Mouse (Mus musculus) liver, embryonic 15.5 days (tissue): Measurements from ENCODE around the gene Kcnn3. TPM values are rescaled to one million over a fixed set of nuclear protein-coding genes. Genes with fewer than 3 reads are reported as not detected.

ENCODE experiments used
- ATAC-seq: fragments of 200-750 bp; cut with Nextera tagmentation; 2 replicates; pipeline ENCODE4 v1.8.0; 2017; ENCODE audit warnings: moderate number of reproducible peaks, mild to moderate bottlenecking, moderate library complexity; ENCODE audit not compliant: insufficient read depth
- H3K27ac ChIP-seq: fragments of 300-500 bp; sonication (generic); replicated peaks from 2 replicates; pipeline ENCODE4 v1.5.1; 2015; ENCODE audit warnings: mild to moderate bottlenecking, inconsistent platforms
- H3K27me3 ChIP-seq: fragments of 300-500 bp; sonication (generic); 2 replicates; pipeline ENCODE4 v1.6.1; 2015; ENCODE audit warnings: mild to moderate bottlenecking, inconsistent platforms
- H3K36me3 ChIP-seq: fragments of 300-500 bp; sonication (generic); replicated peaks from 2 replicates; pipeline ENCODE4 v1.6.1; 2015; ENCODE audit warnings: moderate library complexity, mild to moderate bottlenecking, inconsistent platforms
- H3K4me1 ChIP-seq: fragments of 300-500 bp; sonication (generic); replicated peaks from 2 replicates; pipeline ENCODE4 v1.6.1; 2015; ENCODE audit warnings: inconsistent platforms
- H3K4me2 ChIP-seq: fragments of 300-500 bp; sonication (generic); 2 replicates; pipeline ENCODE4 v1.6.1; 2015; ENCODE audit warnings: moderate library complexity, mild to moderate bottlenecking, inconsistent platforms
- H3K4me3 ChIP-seq: fragments of 300-500 bp; sonication (generic); replicated peaks from 2 replicates; pipeline ENCODE4 v1.5.1; 2015; ENCODE audit warnings: mild to moderate bottlenecking, inconsistent platforms
- H3K9ac ChIP-seq: fragments of 300-500 bp; sonication (generic); 2 replicates; pipeline ENCODE4 v1.6.1; 2015; ENCODE audit warnings: moderate library complexity, mild to moderate bottlenecking, inconsistent platforms
- H3K9me3 ChIP-seq: fragments of 300-500 bp; sonication (generic); replicated peaks from 2 replicates; pipeline ENCODE4 v1.6.1; 2016; ENCODE audit warnings: inconsistent platforms
- WGBS: fragments of 180-500 bp; shearing (Covaris S2); methylation state at CpG from one replicate; pipeline ENCODE4 v1.1.7; 2015; ENCODE audit warnings: mixed read lengths; ENCODE audit not compliant: insufficient replicate concordance; 5-methylcytosine and 5-hydroxymethylcytosine counted together
- polyA plus RNA-seq: library from polyadenylated mRNA; unstranded; fragments of >200 nt; fragmentation: Nextera tagmentation; extraction: Ambion mirVana; gene quantifications from 2 replicates; pipeline ENCODE4 v1.2.1, GENCODE M21; 2015

The Kcnn3 gene
- polyA plus RNA-seq, 1 experiment from 2014 or later: 0.03 TPM

GRCm38 (mm10) chr3:89633941-89634340 lies 114.0 kb downstream of the Kcnn3 start:
- Histone ChIP-seq H3K4me2 (no peak overlapping the region), H3K9ac (no peak overlapping the region), H3K9me3 (no peaks in the 10 kb centered on the region), H3K4me3 (no peak overlapping the region), H3K36me3 (no peaks in the 10 kb centered on the region), H3K4me1 (no peaks in the 10 kb centered on the region), H3K27ac (no peak overlapping the region), H3K27me3 (no peaks in the 10 kb centered on the region; the same call in 1 of the 2 replicates)
- no peak for ATAC-seq
- 71% methylated on average over 6 of the region's 6 CpGs for WGBS

GRCm38 (mm10) chr3:89640804-89641203 lies 120.8 kb downstream of the Kcnn3 start:
- Histone ChIP-seq H3K4me1 (0 out of 2 replicates have a peak, but pooled peaks cover 4% of the 10 kb centered on the region), H3K27me3 (0 out of 2 replicates have a peak, but pooled peaks cover 11% of the 10 kb centered on the region), H3K27ac (no peak overlapping the region), H3K4me2 (no peak overlapping the region), H3K36me3 (no peaks in the 10 kb centered on the region), H3K9ac (no peak overlapping the region), H3K9me3 (no peaks in the 10 kb centered on the region), H3K4me3 (no peak overlapping the region)
- WGBS: 19% methylated on average over 3 of the region's 3 CpGs
- ATAC-seq: no peak

- Histone ChIP-seq H3K9ac (no peak overlapping the region), H3K9me3 (no peaks in the 10 kb centered on the region), H3K4me1 (0 out of 2 replicates have a peak, but pooled peaks cover 4% of the 10 kb centered on the region), H3K4me2 (no peak overlapping the region), H3K4me3 (no peak overlapping the region), H3K27me3 (0 out of 2 replicates have a peak, but pooled peaks cover 11% of the 10 kb centered on the region), H3K27ac (no peak overlapping the region), H3K36me3 (no peaks in the 10 kb centered on the region)
- ATAC-seq: no peak
- WGBS: 39% methylated on average over 8 of the region's 8 CpGs
Observed at GRCm38 (mm10) chr3:89643391-89643790, 123.4 kb downstream of the Kcnn3 start.

GRCm38 (mm10) chr3:89646813-89647255 lies 126.9 kb downstream of the Kcnn3 start:
- no peak overlapping the region for H3K27ac ChIP-seq
- no peaks in the 10 kb centered on the region for H3K36me3 ChIP-seq
- no peak overlapping the region for H3K9ac ChIP-seq
- H3K4me3 ChIP-seq: no peak overlapping the region
- 0 out of 2 replicates have a peak, but pooled peaks cover 4% of the 10 kb centered on the region for H3K4me1 ChIP-seq
- H3K9me3 ChIP-seq: no peaks in the 10 kb centered on the region
- no peak overlapping the region for H3K4me2 ChIP-seq
- no peak for ATAC-seq
- H3K27me3 ChIP-seq: peaks cover 9% of the 10 kb centered on the region; the same call in 1 of the 2 replicates
- 50% methylated on average over 5 of the region's 5 CpGs for WGBS

- Histone ChIP-seq H3K4me1 (0 out of 2 replicates have a peak, but pooled peaks cover 4% of the 10 kb centered on the region), H3K9ac (no peak overlapping the region), H3K4me2 (no peak overlapping the region), H3K27ac (no peak overlapping the region), H3K36me3 (no peaks in the 10 kb centered on the region), H3K27me3 (peaks cover 4% of the 10 kb centered on the region; the same call in 1 of the 2 replicates), H3K4me3 (no peak overlapping the region), H3K9me3 (no peaks in the 10 kb centered on the region)
- ATAC-seq: no peak
- WGBS: 51% methylated on average over 6 of the region's 6 CpGs
Observed at GRCm38 (mm10) chr3:89647268-89647874, 127.4 kb downstream of the Kcnn3 start.

- 71% methylated on average over 7 of the region's 7 CpGs for WGBS
- H3K4me2 ChIP-seq: no peak overlapping the region
Observed at GRCm38 (mm10) chr3:89649890-89650289, 129.9 kb downstream of the Kcnn3 start.

GRCm38 (mm10) chr3:89653231-89653954 lies 133.4 kb downstream of the Kcnn3 start:
- Histone ChIP-seq H3K27me3 (no peaks in the 10 kb centered on the region; the same call in 1 of the 2 replicates), H3K4me3 (no peak overlapping the region), H3K4me1 (no peaks in the 10 kb centered on the region), H3K9me3 (no peaks in the 10 kb centered on the region), H3K36me3 (no peaks in the 10 kb centered on the region), H3K9ac (no peak overlapping the region), H3K27ac (no peak overlapping the region), H3K4me2 (no peak overlapping the region)
- no peak for ATAC-seq
- 54% methylated on average over 12 of the region's 12 CpGs for WGBS

More at GRCm38 (mm10) chr3:89649890-89650289, 129.9 kb downstream of the Kcnn3 start:
- H3K27me3 ChIP-seq: no peaks in the 10 kb centered on the region; the same call in 1 of the 2 replicates
- no peaks in the 10 kb centered on the region for H3K36me3 ChIP-seq
- no peaks in the 10 kb centered on the region for H3K4me1 ChIP-seq
- no peak for ATAC-seq
- H3K4me3 ChIP-seq: no peak overlapping the region
- no peaks in the 10 kb centered on the region for H3K9me3 ChIP-seq
- H3K9ac ChIP-seq: no peak overlapping the region
- no peak overlapping the region for H3K27ac ChIP-seq

GRCm38 (mm10) chr3:89657092-89657491 lies 137.1 kb downstream of the Kcnn3 start:
- ATAC-seq: no peak
- Histone ChIP-seq H3K9me3 (no peaks in the 10 kb centered on the region), H3K4me1 (no peaks in the 10 kb centered on the region), H3K27me3 (no peaks in the 10 kb centered on the region; the same call in 1 of the 2 replicates), H3K4me3 (no peak overlapping the region), H3K27ac (no peak overlapping the region), H3K9ac (no peak overlapping the region), H3K36me3 (no peaks in the 10 kb centered on the region), H3K4me2 (no peak overlapping the region)
- 45% methylated on average over 5 of the region's 5 CpGs for WGBS

- ATAC-seq: no peak
- H3K4me2 ChIP-seq: no peak overlapping the region
Observed at GRCm38 (mm10) chr3:89658457-89658856, 138.5 kb downstream of the Kcnn3 start.

GRCm38 (mm10) chr3:89659938-89660620 lies 140.1 kb downstream of the Kcnn3 start:
- WGBS: 51% methylated on average over 11 of the region's 11 CpGs

More at GRCm38 (mm10) chr3:89658457-89658856, 138.5 kb downstream of the Kcnn3 start:
- Histone ChIP-seq H3K9ac (no peak overlapping the region), H3K9me3 (no peaks in the 10 kb centered on the region), H3K36me3 (no peaks in the 10 kb centered on the region), H3K27ac (no peak overlapping the region), H3K4me1 (no peaks in the 10 kb centered on the region), H3K4me3 (no peak overlapping the region), H3K27me3 (no peaks in the 10 kb centered on the region; the same call in 1 of the 2 replicates)

GRCm38 (mm10) chr3:89664808-89665207 lies 144.8 kb downstream of the Kcnn3 start:
- H3K27ac ChIP-seq: no peak overlapping the region
- 70% methylated on average over 12 of the region's 12 CpGs for WGBS
- peaks cover 4% of the 10 kb centered on the region for H3K27me3 ChIP-seq
- H3K9ac ChIP-seq: no peak overlapping the region
- ATAC-seq: no peak
- H3K4me1 ChIP-seq: no peaks in the 10 kb centered on the region
- no peak overlapping the region for H3K4me3 ChIP-seq
- H3K4me2 ChIP-seq: no peak overlapping the region
- H3K36me3 ChIP-seq: no peaks in the 10 kb centered on the region
- H3K9me3 ChIP-seq: no peaks in the 10 kb centered on the region

More at GRCm38 (mm10) chr3:89659938-89660620, 140.1 kb downstream of the Kcnn3 start:
- H3K36me3 ChIP-seq: no peaks in the 10 kb centered on the region
- no peaks in the 10 kb centered on the region for H3K9me3 ChIP-seq
- no peaks in the 10 kb centered on the region for H3K4me1 ChIP-seq
- no peak overlapping the region for H3K4me3 ChIP-seq
- no peak overlapping the region for H3K4me2 ChIP-seq
- no peak for ATAC-seq
- H3K9ac ChIP-seq: no peak overlapping the region
- no peak overlapping the region for H3K27ac ChIP-seq
- no peaks in the 10 kb centered on the region; the same call in 1 of the 2 replicates for H3K27me3 ChIP-seq
